Mouse (Mus musculus) CH12F3 (cell line): ENCODE results near the gene Zfp986.
"Not testable (repeated sequence)": the region's sequence is repeated elsewhere in the genome, so short reads cannot be mapped to it uniquely, and the experiment has no call there.

Source experiments
- in situ Hi-C: fragments of 300-500 bp; cut with MboI; formaldehyde crosslinking; loops from 2 replicates; pipeline ENCODE4 v1.14.3; 2020; ENCODE audit warnings: low sequenced_read_pairs

Zfp986 gene

DNA sequence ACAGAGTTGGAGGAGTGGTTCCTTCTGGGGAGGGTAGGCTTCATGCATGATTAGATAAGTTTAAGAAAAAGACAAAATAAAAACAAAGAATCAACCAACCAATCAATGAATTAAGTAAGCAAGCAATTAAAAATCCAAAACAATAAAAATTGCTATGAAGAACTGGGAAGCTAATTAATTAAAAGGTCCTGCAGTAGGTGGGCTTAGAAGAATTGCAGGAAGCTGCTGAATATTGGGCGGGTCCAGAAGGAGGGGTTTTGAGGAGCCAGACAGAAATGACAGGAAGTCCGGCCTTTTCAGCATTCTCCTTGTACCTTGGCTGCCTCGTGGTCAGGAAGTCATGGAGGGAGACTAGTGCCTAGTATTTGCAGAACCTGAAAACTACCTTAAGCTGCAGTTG, at the start of gene Zfp986:
Gene Zfp986, plus strand, starts transcription at position 301 of the 400 bp plus-strand sequence.
- in situ Hi-C loops = not testable (repeated sequence)

DNA sequence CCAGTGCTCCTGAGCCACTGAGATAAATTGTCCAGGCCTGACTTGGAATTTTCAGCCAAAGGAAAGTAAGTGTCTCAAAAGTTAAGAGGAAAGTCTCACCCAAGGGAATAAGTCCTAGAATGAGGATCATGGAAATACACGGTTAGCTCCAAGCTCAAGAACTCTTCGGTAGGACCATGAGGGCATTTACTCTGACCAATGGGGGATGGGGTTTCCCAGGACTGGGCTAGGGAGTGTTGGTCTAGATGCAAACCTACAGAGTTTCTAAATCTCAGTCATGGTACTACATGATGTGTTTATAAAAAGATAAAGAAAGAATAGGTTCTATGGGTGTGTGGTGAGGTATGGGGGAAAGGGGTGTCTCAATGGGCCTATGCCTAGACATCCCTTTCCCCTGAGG, 48.6 kb upstream of the Zfp986 start:
- in situ Hi-C loops = not testable (repeated sequence)

DNA sequence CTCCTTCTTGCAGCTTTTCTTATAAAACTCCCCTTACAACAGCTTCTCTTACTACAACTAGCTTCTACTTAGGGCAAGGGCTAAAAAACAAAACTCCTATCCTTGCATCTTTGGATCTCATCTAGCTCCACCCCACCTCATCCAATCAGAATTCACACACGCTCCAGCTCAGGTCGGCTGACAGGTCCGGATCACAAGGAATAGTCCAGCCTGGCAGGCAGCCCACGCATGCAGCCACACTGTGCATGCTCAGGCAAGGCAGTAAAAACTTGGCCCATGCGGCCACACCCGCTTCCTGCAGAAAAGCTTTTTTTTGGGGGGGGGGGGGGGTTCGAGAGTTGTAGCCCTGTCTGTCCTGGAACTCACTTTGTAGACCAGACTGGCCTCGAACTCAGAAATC, 43.0 kb upstream of the Zfp986 start:
- in situ Hi-C loops = not testable (repeated sequence)

DNA sequence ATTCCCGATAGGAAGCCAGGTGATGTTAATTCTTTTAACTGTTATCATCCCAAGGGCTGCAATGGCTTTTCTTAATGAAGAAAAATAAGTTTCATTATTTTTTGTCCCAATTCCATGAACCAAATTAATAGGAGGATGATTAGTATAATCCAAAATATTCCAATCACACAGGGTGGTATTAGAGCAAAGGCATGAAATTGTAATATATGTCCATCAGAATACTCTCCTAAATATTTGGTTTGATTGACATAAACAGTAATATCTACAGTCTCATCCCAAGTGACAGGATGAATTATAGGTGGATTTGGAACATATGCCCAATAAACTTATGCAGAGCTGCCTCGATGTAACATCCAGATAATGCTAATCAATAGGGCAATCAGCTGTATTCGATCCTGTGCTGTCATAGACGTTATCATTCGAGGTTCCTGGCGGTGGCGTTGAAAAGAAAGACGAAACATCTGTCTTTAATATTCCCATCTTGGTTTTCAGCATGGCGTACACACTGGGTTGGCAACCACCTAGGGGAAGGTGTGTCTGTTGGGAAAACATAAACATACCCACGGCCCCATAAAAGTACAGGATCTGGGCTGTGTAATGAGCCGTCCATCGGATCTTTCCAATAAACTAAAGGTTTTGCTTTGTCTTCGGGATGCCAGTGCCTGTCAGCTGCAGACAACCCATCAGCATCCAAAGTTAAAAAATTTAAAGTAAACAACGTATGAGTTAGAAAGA, 37.1 kb upstream of the Zfp986 start:
- in situ Hi-C loops = not testable (repeated sequence)

GRCm38 (mm10) chr4:145836300-145836862, 32.2 kb upstream of the Zfp986 start:
- in situ Hi-C loops = not testable (repeated sequence)

- in situ Hi-C loops = not testable (repeated sequence)
These were observed 31.6 kb upstream of the Zfp986 start for GRCm38 (mm10) chr4:145836863-145837440.

DNA sequence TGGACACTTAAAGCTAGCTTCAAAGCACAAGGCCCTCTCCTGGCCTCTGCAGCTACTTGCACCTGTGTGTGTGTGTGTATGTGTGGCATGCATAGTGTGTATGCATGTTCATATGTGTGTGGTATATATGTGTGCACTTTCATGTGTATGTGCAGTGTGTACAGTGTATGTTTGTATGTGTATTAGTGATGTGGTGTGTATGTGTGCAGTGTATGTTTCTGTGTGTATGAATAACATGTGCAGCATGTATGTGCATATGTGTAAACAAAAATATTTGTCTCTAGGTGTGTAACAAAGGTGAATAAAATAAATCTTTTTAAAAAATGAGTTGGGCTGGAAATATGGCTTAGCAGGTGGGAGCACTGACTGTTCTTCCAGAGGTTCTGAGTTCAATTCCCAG, 21.8 kb upstream of the Zfp986 start:
- in situ Hi-C loops = not testable (repeated sequence)

- in situ Hi-C loops = not testable (repeated sequence)
These were observed 20.3 kb upstream of the Zfp986 start for GRCm38 (mm10) chr4:145848183-145848890.

DNA sequence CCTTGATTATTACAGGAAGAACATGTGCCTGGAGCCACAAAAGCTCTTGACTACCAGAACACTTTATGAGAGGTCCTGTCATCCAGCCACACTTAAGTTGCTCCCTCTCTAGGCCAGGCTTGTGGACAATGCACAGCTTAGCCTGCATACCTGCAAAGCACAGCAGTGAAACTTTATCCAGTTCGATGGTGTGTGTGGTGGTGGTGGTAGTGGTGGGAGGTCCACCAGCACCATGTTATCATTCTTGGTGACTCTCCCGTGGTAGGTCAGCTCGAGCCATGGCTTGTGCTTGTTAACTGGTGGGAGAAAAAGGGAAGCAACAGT, 19.7 kb upstream of the Zfp986 start:
- in situ Hi-C loops = not testable (repeated sequence)

DNA sequence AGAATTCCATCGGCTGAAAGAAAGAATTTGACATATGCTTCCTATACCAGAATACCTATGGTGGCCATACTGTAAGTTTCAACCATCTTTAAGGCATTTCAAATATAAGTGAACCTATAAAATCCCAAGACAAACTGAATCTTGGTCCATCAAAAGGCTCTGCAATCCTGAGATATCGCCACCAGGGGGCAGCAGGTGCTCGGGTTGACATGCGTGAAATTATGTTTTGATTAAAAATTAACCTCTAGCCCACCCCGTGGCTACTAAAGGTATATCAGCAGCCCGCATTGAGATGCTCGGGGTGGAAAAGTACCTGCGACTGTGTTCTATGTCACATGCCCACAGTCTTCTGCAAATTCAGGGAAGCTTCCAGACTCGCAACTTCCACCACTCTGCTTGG, 17.2 kb upstream of the Zfp986 start:
- in situ Hi-C loops = not testable (repeated sequence)

DNA sequence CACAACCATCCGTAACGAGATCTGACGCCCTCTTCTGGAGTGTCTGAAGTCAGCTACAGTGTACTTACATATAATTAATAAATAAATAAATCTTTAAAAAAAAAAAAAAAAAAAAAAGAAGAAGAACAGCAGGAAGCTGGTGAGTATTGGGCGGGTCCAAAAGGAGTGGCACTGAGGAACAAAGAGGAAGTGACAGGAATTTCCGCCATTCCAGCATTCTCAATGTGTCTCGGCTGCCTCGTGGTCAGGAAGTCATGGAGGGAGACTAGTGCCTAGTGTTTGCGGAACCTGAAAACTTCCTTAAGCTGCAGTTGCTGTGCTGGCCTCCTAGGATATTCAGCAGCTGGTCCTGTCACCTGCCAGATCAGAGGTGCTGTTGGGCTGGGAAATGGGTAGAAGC, 4.7 kb upstream of the Zfp986 start:
- in situ Hi-C loops = not testable (repeated sequence)
